Mouse (Mus musculus) forebrain, embryonic 10.5 days (tissue): Measurements from ENCODE around the gene Smad6. TPM values are rescaled to one million over a fixed set of nuclear protein-coding genes. Genes with fewer than 3 reads are reported as not detected.

ENCODE experiments used
- DNase-seq: peaks from one replicate; pipeline ENCODE4 v3.0.0-alpha.2; 2017; ENCODE audit warnings: low spot score; ENCODE audit errors: extremely low spot score
- H3K27ac ChIP-seq: fragments of 300-500 bp; sonication (generic); 2 replicates; pipeline ENCODE4 v1.5.1; 2016; ENCODE audit warnings: mild to moderate bottlenecking
- H3K27me3 ChIP-seq: fragments of 300-500 bp; sonication (generic); 2 replicates; pipeline ENCODE4 v1.6.1; 2016; ENCODE audit warnings: mild to moderate bottlenecking; ENCODE audit not compliant: poor library complexity, severe bottlenecking
- H3K36me3 ChIP-seq: fragments of 300-500 bp; sonication (generic); replicated peaks from 2 replicates; pipeline ENCODE4 v1.6.1; 2016; ENCODE audit warnings: mild to moderate bottlenecking, moderate library complexity
- H3K4me1 ChIP-seq: fragments of 300-500 bp; sonication (generic); 2 replicates; pipeline ENCODE4 v1.6.1; 2016
- H3K4me3 ChIP-seq: fragments of 300-500 bp; sonication (generic); 2 replicates; pipeline ENCODE4 v1.5.1; 2016; ENCODE audit warnings: mild to moderate bottlenecking, moderate library complexity
- H3K9me3 ChIP-seq: fragments of 300-500 bp; sonication (generic); 2 replicates; pipeline ENCODE4 v1.6.1; 2016; ENCODE audit warnings: mild to moderate bottlenecking, moderate library complexity
- WGBS: fragments of 180-500 bp; shearing (Covaris S2); methylation state at CpG from one replicate; pipeline ENCODE4 v1.1.7; 2016; 5-methylcytosine and 5-hydroxymethylcytosine counted together
- polyA plus RNA-seq: library from polyadenylated mRNA; unstranded; fragments of >200 nt; fragmentation: Nextera tagmentation; extraction: Ambion mirVana; gene quantifications from 2 replicates; pipeline ENCODE4 v1.2.1, GENCODE M21; 2016

The Smad6 gene
- polyA plus RNA-seq, 1 experiment from 2014 or later: 3.7 TPM

GRCm38 (mm10) chr9:64049471-64050380, 27.9 kb upstream of the Smad6 start:
- 9% methylated on average over 32 of the region's 32 CpGs for WGBS
- DNase-seq: peak; percentile 78
- Histone ChIP-seq H3K4me3 (peak overlapping the region; percentile 54), H3K27me3 (peaks cover 35% of the 10 kb centered on the region), H3K4me1 (peaks cover 44% of the 10 kb centered on the region), H3K36me3 (no peaks in the 10 kb centered on the region), H3K9me3 (no peaks in the 10 kb centered on the region), H3K27ac (peak overlapping the region; percentile 79)

- H3K9me3 ChIP-seq: no peaks in the 10 kb centered on the region
- no peak for DNase-seq
- H3K27ac ChIP-seq: peak overlapping the region; percentile 76
- no peaks in the 10 kb centered on the region for H3K36me3 ChIP-seq
- 33% methylated on average over 14 of the region's 14 CpGs for WGBS
- peaks cover 28% of the 10 kb centered on the region for H3K27me3 ChIP-seq
- H3K4me1 ChIP-seq: peaks cover 42% of the 10 kb centered on the region
- 0 out of 2 replicates have a peak overlapping the region, but pooled peaks have one; percentile 6 for H3K4me3 ChIP-seq
Observed at GRCm38 (mm10) chr9:64045117-64045890, 23.4 kb upstream of the Smad6 start.

DNA sequence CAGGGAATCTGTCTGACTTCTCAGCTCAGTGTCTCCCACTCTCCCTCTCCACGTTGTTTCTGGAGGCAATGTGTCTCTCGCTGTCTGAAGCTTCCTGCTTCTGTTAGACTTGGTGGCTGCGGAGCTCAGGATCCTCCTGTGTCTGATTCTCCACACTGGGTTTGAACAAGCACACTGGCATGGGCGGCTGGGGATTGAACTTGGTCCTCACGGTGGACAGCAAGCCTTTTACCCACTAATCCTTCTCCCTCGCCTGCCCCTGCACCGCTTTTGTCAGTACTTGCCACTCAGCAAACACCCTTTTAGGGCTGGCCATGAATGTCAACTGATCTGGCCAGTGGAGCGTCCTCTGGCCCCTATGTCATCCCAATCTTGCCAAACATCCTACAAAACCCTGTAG, 22.5 kb upstream of the Smad6 start:
- Histone ChIP-seq H3K4me1 (peaks cover 32% of the 10 kb centered on the region), H3K36me3 (no peaks in the 10 kb centered on the region), H3K27me3 (peaks cover 28% of the 10 kb centered on the region), H3K4me3 (no peak overlapping the region), H3K9me3 (no peaks in the 10 kb centered on the region), H3K27ac (peak overlapping the region; percentile 56; the same call in 1 of the 2 replicates)
- WGBS: 71% methylated on average over 8 of the region's 8 CpGs
- no peak for DNase-seq

DNA sequence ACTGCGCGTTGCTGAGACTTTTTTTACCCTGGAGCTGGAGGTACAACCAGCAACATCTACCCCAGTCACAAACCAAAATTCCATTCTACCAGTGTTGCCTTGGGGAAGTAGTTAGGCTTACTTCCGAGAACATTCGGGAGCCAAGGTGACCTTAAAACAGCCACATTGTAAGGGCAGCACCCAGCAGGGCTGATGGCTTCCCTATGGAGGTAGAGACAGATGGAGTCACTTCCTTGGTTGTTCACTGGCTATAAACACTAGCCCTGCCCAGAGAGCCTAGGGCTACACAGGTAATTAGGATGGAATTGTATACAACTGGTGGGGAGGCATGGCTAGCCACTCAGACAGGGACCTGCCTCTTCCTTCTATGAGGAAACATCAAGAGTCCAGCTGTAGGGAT, 21.1 kb upstream of the Smad6 start:
- no peak for DNase-seq
- Histone ChIP-seq H3K9me3 (no peaks in the 10 kb centered on the region), H3K27me3 (peaks cover 28% of the 10 kb centered on the region), H3K4me3 (no peak overlapping the region), H3K27ac (no peak overlapping the region), H3K4me1 (peaks cover 28% of the 10 kb centered on the region), H3K36me3 (no peaks in the 10 kb centered on the region)
- WGBS: 84% methylated on average over 4 of the region's 4 CpGs

- H3K27me3 ChIP-seq: peaks cover 22% of the 10 kb centered on the region
- H3K36me3 ChIP-seq: no peaks in the 10 kb centered on the region
- no peak overlapping the region for H3K27ac ChIP-seq
- no peak for DNase-seq
- H3K9me3 ChIP-seq: no peaks in the 10 kb centered on the region
- peaks cover 28% of the 10 kb centered on the region for H3K4me1 ChIP-seq
- 86% methylated on average over 8 of the region's 8 CpGs for WGBS
- H3K4me3 ChIP-seq: no peak overlapping the region
Observed at GRCm38 (mm10) chr9:64042216-64042615, 20.4 kb upstream of the Smad6 start.

- WGBS: 88% methylated on average over 6 of the region's 6 CpGs
- peaks cover 6% of the 10 kb centered on the region for H3K4me1 ChIP-seq
- no peak overlapping the region for H3K27ac ChIP-seq
- no peak overlapping the region for H3K4me3 ChIP-seq
- H3K27me3 ChIP-seq: peaks cover 3% of the 10 kb centered on the region; the same call in 1 of the 2 replicates
- no peak for DNase-seq
- H3K36me3 ChIP-seq: no peaks in the 10 kb centered on the region
- no peaks in the 10 kb centered on the region for H3K9me3 ChIP-seq
Observed at GRCm38 (mm10) chr9:64029908-64030631, 8.2 kb upstream of the Smad6 start.

- H3K4me3 ChIP-seq: no peak overlapping the region
- H3K9me3 ChIP-seq: no peaks in the 10 kb centered on the region
- H3K36me3 ChIP-seq: no peaks in the 10 kb centered on the region
- DNase-seq: peak; percentile 45
- H3K27ac ChIP-seq: 0 out of 2 replicates have a peak overlapping the region, but pooled peaks have one; percentile 0
- peaks cover 19% of the 10 kb centered on the region for H3K27me3 ChIP-seq
- WGBS: 5% methylated on average over 3 of the region's 3 CpGs
- peaks cover 51% of the 10 kb centered on the region for H3K4me1 ChIP-seq
Observed at GRCm38 (mm10) chr9:64025565-64025964, 3.7 kb upstream of the Smad6 start.

GRCm38 (mm10) chr9:64024976-64025375, 3.1 kb upstream of the Smad6 start:
- WGBS: 43% methylated on average over 2 of the region's 2 CpGs
- Histone ChIP-seq H3K27ac (0 out of 2 replicates have a peak overlapping the region, but pooled peaks have one; percentile 0), H3K36me3 (no peaks in the 10 kb centered on the region), H3K9me3 (no peaks in the 10 kb centered on the region), H3K4me1 (peaks cover 56% of the 10 kb centered on the region), H3K27me3 (peaks cover 21% of the 10 kb centered on the region), H3K4me3 (no peak overlapping the region)
- DNase-seq: no peak

- peaks cover 79% of the 10 kb centered on the region for H3K4me1 ChIP-seq
- under 1% methylated on average over 54 of the region's 54 CpGs for WGBS
- no peaks in the 10 kb centered on the region for H3K36me3 ChIP-seq
Observed at GRCm38 (mm10) chr9:64022562-64023366, 905 bp upstream of the Smad6 start.

GRCm38 (mm10) chr9:64021319-64021850, 474 bp downstream of the Smad6 start:
- peak overlapping the region; percentile 90 for H3K4me3 ChIP-seq
- peak overlapping the region; percentile 97 for H3K27ac ChIP-seq
- peaks cover 92% of the 10 kb centered on the region for H3K4me1 ChIP-seq
- no peaks in the 10 kb centered on the region for H3K9me3 ChIP-seq
- 0% methylated on average over 32 of the region's 32 CpGs for WGBS
- H3K27me3 ChIP-seq: peaks cover 47% of the 10 kb centered on the region
- H3K36me3 ChIP-seq: no peaks in the 10 kb centered on the region
- DNase-seq: no peak

More at GRCm38 (mm10) chr9:64022562-64023366, 905 bp upstream of the Smad6 start:
- H3K9me3 ChIP-seq: no peaks in the 10 kb centered on the region
- H3K4me3 ChIP-seq: peak overlapping the region; percentile 90
- DNase-seq: peak; percentile 97
- peaks cover 40% of the 10 kb centered on the region for H3K27me3 ChIP-seq
- H3K27ac ChIP-seq: peak overlapping the region; percentile 97

GRCm38 (mm10) chr9:64020606-64021318, 1.1 kb downstream of the Smad6 start:
- Histone ChIP-seq H3K4me3 (peak overlapping the region; percentile 90), H3K4me1 (peaks cover 99% of the 10 kb centered on the region), H3K27ac (peak overlapping the region; percentile 97), H3K9me3 (no peaks in the 10 kb centered on the region), H3K27me3 (peaks cover 53% of the 10 kb centered on the region), H3K36me3 (0 out of 2 replicates have a peak, but pooled peaks cover 3% of the 10 kb centered on the region)
- under 1% methylated on average over 81 of the region's 89 CpGs for WGBS
- DNase-seq: peak; percentile 60
